Mouse (Mus musculus): ENCODE results near the gene Ubxn2a.
"Not testable (repeated sequence)": the region's sequence is repeated elsewhere in the genome, so short reads cannot be mapped to it uniquely, and the experiment has no call there.

Ubxn2a gene

DNA sequence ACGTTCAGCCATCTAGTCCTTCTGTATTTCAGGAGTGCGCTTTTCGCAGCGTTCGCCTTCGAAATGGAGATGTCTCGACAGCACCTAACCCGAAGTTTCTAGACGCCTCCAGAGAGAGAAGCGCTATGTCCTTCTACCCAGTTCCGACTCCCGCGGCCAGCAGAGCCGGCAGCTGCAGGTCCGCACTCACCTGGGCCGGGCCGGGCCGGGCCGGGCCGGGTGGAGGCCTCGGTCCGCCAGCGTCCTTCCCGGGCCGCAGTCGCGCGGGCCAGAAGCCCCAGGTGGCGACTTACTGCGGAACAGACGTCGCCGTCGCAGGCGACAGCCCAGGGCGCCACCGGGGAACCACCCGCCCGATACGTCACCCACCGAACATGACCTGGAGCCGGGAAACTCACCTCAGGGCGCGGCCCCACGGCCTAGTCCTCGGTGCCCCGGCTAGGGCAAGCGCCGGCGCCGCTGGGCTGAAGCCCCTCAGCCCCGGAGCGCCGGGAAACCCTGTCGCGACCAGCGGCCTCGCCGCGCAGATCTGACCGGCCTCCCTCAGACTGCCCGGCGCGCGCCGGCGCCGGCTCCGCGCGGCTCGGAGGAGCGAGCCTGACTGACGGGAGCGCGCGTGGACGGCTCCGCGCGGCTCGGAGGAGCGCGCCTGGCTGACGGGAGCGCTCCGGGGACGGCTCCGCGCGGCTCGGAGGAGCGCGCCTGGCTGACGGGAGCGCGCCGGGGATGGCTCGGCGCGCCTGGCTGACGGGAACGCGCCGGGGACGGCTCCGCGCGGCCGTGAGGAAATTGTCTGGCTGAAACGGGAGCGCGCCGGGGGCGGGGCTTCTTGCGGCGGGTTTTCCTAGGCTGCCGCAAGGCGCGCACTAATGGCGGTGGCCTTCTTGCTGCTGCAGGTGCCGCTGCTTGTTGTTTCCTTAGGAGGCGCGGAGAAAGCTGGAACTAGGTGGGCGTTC, at the start of gene Ubxn2a:
Ubxn2a (minus strand) TSS at position 755 of the 956 bp plus-strand sequence.
- DNase-seq (ENCODE audit: low spot score): peak; percentile 95

DNA sequence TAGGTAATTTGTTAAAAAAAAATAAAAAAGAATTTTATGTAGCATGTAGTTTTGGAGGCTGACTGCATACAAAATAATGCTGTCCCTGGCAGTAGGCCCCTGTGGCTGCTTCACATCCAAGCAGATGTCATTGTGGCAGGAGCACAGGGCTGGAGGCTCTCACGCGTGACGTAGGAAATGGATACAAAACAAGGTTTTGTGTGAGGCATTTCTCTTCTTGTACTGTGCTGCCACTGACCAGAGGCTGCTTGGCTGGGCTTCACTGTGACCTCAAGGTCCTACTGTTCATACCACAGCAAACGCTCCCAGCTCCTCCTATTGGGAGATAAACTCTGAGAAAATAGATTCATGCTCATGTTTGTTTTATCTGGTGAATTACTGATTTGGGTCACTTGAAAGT, 45.7 kb upstream of the Ubxn2a start:
- no peak for DNase-seq (ENCODE audit: low spot score)

DNA sequence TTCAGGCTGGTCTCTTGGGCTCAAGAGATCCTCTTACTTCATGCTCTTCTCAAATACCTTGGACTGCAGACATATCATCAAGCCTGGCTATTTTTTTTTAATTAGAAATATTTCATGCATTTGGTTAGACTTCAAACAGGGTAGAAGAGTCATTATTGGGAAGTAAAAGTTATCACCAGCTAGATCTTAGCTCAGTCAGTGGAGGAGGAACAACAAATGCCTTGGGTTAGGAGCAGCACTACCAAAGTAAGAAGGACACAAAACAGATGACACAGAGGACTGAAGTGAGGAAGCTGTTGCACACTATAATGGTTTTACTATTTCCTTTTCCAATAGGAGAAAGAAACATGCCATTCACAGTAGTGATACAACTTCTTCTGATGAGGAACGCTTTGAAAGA, 44.8 kb upstream of the Ubxn2a start:
- no peak for DNase-seq (ENCODE audit: low spot score)

DNA sequence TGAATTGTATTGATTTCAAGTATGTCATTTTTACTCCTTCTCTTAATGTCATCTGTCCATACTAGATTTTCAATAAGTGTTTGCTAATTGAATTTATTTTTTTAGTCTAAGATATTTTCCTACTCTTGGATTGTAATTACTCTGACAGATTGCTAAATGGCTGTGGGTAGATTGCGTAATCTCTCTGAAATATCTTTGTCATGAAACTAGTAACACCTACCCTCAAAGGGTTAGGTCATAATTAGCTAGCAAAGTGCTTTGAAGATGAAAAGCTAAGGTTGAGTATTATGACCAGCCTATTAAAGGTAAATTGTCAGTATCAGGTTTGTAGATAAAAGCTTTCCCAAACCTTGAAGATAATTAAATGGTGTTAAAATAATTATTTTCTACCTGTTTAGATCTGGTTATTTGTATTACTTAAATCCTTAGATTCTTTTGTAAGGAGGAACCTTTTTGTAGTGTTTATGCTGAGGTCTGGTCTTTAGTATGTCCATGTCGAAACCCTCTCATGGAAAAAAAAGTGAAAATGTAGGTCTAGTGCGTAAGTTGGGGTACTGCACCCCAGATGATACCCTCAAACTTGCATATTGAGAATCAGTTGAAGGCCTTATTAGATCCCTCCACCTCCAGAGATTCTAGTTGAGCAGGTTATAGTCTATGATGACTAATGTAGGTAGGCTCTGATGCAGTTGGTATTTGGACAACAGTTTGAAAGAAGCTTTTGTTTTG, 23.5 kb upstream of the Ubxn2a start:
- DNase-seq (ENCODE audit: low spot score): no peak

- DNase-seq (ENCODE audit: low spot score): no peak
Observed at GRCm38 (mm10) chr12:4928197-4928596, 20.7 kb upstream of the Ubxn2a start.

DNA sequence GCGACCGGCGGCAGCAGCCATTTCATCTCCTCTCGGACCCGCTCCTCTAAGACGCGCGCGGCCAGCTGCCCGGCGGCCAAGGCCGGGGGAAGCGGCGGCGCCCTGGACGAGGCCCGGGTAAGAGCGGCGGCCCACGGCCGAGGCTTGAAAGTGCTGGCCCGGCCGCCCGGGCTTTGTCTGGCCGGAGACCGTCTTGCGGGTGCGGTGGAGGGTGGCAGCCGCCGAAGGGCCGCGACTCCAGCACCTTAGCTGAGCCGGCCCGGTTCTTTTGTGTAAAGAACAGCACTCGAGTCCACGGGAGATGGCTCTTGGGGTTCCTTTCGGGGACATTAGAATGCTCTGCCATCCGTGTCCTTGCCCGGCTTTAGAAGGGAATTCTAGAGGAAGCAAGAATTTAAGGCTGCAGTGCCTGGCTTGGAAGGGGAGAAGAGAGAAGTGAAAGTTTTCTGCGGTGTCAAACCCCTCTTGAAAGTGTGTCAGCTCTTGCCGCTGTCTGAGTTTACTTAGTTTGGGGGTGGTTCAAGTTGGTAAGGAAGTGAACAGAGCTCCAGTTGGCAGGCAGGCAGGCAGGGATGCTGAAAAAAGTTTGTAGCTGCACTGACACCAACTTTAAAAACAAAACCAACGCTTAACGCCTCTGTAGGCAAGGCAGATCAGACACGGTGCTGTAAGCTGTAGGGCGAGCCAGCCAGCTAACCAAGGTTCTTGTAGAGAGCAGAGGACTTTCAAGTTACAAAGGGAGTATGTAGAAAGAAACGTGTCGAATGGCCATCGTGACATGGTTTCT, 10.5 kb upstream of the Ubxn2a start:
- peak; percentile 63 for DNase-seq (ENCODE audit: low spot score)

- DNase-seq (ENCODE audit: low spot score): peak; percentile 97
Observed at GRCm38 (mm10) chr12:4916994-4917804, 9.7 kb upstream of the Ubxn2a start, which contains the start of gene Atad2b. Atad2b (plus strand) TSS chr12:4917353.

DNA sequence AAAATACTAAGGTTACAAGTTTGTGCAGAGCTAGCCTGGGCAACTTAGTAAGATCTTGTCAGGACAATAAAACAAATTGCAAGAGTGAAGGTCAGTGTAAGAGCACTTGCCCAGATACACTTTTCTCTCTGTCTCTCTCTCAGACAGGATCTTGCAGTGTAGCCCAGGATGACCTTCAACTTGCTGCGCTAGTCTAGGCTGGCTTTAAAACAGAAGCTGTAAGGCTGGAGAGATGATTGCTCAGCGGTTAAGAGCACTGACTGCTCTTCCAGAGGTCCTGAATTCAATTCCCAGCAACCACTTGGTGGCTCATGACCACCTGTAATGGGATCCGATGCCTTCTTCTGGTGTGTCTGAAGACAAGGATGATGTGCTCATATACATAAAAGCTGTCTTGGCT, 7.4 kb upstream of the Ubxn2a start:
- DNase-seq (ENCODE audit: low spot score): no peak

DNA sequence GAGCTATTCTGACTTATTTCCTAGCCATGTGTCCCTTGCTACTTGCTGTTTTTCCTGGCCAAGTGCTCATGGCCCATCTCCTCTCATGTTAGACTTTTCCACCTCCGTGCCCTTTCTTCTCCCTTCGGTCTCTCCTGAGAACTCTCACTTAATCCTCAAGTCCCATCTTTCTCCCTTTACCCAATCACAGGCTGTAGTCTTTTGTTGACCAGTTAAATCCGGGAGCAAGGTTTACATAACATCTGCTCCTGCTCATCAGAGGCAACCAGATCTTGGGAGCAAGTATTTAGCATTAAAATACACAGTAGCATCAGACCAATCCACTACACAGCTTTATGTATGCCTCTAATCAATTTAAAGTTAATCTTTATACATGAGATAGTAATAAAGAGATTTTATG, 6.9 kb upstream of the Ubxn2a start:
- DNase-seq (ENCODE audit: low spot score): no peak

GRCm38 (mm10) chr12:4911716-4912115, 4.2 kb upstream of the Ubxn2a start:
- DNase-seq (ENCODE audit: low spot score): no peak

DNA sequence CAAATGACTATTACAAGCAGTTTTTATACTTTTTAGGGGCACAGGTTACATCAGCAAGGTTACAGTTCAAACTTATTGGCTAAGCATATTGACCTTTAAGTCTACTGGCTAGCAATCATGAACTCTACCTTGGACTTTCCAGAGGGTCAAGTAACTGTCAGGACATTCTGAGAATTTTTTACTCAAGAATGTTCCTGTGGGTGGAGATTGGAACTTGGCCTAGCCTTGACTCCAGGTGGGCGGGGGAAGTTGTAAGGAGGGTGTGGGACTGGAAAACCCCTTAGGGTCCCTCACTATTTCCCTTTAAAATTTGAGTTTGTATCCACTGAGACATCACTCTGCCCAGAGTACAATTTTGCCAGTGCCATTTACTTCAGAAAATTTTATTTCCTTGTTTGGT, 3.0 kb upstream of the Ubxn2a start:
- not testable (repeated sequence) for DNase-seq (ENCODE audit: low spot score)

DNA sequence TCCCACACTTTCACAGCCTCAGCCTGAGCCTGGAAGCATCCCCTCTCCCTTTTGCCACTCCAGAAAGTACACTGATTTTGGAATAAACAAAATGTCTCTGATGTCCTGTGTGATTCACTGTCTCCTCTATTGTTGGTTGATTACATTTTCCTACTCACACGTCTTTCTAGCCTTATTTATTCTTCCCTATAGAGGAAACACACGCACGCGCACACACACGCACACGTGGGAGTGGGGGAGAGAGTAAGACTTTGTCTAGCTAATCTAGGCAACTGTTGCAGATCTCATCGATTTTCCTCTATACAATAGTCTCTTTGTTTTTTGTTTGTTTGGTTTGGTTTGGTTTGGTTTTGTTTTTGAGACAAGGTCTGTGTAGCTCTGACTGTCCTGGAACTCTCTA, 886 bp upstream of the Ubxn2a start:
- DNase-seq (ENCODE audit: low spot score): no peak

- DNase-seq (ENCODE audit: low spot score): no peak
Observed at GRCm38 (mm10) chr12:4906476-4906875, 1.0 kb downstream of the Ubxn2a start.

GRCm38 (mm10) chr12:4905946-4906345, 1.6 kb downstream of the Ubxn2a start:
- DNase-seq (ENCODE audit: low spot score): peak; percentile 20

DNA sequence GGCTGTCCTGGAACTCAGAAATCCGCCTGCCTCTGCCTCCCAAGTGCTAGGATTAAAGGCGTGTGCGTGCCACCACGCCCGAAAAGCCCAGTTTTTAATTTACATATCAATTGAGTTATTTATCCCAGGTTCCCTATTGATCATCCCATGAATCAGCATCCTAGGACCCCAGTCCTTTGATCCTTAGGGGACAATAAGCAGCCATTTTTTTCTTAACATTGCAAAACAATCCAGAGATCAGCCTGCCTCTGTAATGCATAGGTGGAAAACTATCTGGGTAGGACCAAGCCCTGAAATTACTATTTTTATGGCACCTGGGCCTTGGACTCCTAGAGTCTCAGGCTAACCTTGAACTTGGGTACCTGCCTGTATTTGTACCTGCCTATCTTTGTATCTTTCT, 9.5 kb downstream of the Ubxn2a start:
- DNase-seq (ENCODE audit: low spot score): no peak

GRCm38 (mm10) chr12:4889891-4890290, 17.6 kb downstream of the Ubxn2a start:
- DNase-seq (ENCODE audit: low spot score): no peak

DNA sequence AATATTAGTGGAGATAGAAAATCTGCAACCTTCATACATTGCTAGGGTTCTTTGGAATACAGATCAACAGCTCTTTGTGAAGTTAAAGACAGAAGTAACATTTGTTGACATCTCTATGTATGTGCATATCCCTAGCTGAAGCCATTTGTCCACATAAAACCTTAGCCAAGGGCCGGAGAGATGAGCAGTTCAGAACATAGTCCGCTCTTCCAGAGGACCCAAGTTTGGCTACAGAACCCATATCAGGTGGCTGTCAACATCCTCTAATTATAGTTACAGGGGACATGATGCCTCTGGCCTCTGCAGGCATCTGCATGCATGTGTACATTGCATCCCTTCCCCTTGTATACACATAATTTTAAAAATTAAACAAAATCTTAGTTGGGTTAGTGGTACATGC, 18.3 kb downstream of the Ubxn2a start:
- no peak for DNase-seq (ENCODE audit: low spot score)

DNA sequence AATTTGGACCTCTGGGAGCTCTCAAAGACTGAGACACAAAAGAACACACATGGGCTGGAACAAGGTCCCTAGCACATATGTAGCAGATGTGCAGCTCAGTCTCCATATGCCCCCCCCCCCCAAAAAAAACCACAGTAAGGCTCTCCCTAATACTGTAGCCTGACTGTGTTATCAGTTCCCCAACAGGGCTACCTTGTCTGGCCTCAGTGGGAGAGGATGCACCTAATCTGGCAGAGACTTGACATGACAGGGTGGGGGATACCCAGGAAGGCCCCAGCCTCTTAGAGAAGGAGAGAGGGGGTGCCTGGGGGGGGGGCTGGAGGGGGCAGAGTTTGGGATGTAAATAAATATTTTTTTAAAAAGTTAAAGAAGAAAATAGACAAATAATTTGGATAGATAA, 18.8 kb downstream of the Ubxn2a start:
- no peak for DNase-seq (ENCODE audit: low spot score)

- not testable (repeated sequence) for DNase-seq (ENCODE audit: low spot score)
Observed at GRCm38 (mm10) chr12:4886581-4886980, 20.9 kb downstream of the Ubxn2a start.

DNA sequence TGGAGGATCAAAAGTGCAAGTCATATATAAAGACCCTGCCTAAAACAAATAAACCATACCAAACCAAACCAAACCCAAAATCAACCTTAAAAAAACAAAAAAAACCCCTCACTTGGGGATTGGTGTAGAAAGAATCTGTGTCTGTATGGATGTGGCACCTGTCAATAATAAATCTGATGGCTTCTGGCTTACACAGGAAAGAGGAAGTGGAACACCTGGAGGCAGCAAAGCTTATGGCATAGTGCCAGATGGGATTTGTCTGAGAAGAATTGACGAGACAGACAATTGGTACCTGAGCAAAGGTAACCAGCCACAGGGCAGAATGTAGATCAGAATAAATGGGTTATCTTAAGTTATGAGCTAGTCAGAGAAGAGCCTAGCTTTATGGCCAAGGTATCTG, 22.4 kb downstream of the Ubxn2a start:
- no peak for DNase-seq (ENCODE audit: low spot score)

- no peak for DNase-seq (ENCODE audit: low spot score)
Observed at GRCm38 (mm10) chr12:4882086-4882485, 25.4 kb downstream of the Ubxn2a start.
